Mouse (Mus musculus) E14TG2a.4 (cell line): Measurements from ENCODE around the gene Abhd14b.
A peak's percentile ranks its signal among the peaks of the same experiment; 100 is the strongest.

Experiments
- H3K27me3 ChIP-seq: 2 replicates; pipeline ENCODE4 v1.6.1; 2014; ENCODE audit warnings: low read length, control low read depth; ENCODE audit not compliant: insufficient read depth
- H3K36me3 ChIP-seq: 2 replicates; pipeline ENCODE4 v1.6.1; 2014; ENCODE audit warnings: low read length, control low read depth; ENCODE audit not compliant: insufficient read depth
- H3K4me1 ChIP-seq: replicated peaks from 2 replicates; pipeline ENCODE4 v1.6.1; 2014; ENCODE audit warnings: low read depth, low read length, control low read depth
- H3K4me3 ChIP-seq: replicated peaks from 2 replicates; pipeline ENCODE4 v1.5.1; 2014; ENCODE audit warnings: mild to moderate bottlenecking, low read length
- H3K9me3 ChIP-seq: 2 replicates; pipeline ENCODE4 v1.6.1; 2014; ENCODE audit warnings: low read length, control low read depth
- CTCF ChIP-seq: conservative IDR thresholded peaks from 2 replicates; pipeline ENCODE4 v1.5.1; 2014; ENCODE audit warnings: low read length
- NANOG ChIP-seq: IDR thresholded peaks from 2 replicates; pipeline ENCODE4 v1.6.1; 2014; ENCODE audit warnings: borderline replicate concordance, low read length, mixed read lengths
- POU5F1 ChIP-seq: IDR thresholded peaks from 2 replicates; pipeline ENCODE4 v1.6.1; 2014; ENCODE audit warnings: low read length, borderline replicate concordance

The Abhd14b gene

GRCm38 (mm10) chr9:106420608-106421007 is 26.7 kb upstream of the Abhd14b start:
- Histone ChIP-seq H3K9me3 (no peaks in the 10 kb centered on the region), H3K27me3 (peaks cover 15% of the 10 kb centered on the region), H3K4me3 (no peak overlapping the region), H3K36me3 (no peaks in the 10 kb centered on the region), H3K4me1 (peaks cover 58% of the 10 kb centered on the region)
- TF ChIP-seq CTCF (no peak), POU5F1 (no peak), NANOG (no peak)

GRCm38 (mm10) chr9:106421033-106421864 is 26.0 kb upstream of the Abhd14b start:
- Histone ChIP-seq H3K36me3 (no peaks in the 10 kb centered on the region), H3K27me3 (peaks cover 15% of the 10 kb centered on the region), H3K4me1 (peaks cover 59% of the 10 kb centered on the region), H3K4me3 (0 out of 2 replicates have a peak overlapping the region, but pooled peaks have one; percentile 41), H3K9me3 (no peaks in the 10 kb centered on the region)
- no peak for TF ChIP-seq NANOG

GRCm38 (mm10) chr9:106421865-106422160 is 25.4 kb upstream of the Abhd14b start:
- no peaks in the 10 kb centered on the region for H3K9me3 ChIP-seq
- no peaks in the 10 kb centered on the region for H3K36me3 ChIP-seq
- TF ChIP-seq NANOG (no peak), CTCF (peak; percentile 59), POU5F1 (no peak)
- H3K27me3 ChIP-seq, result peaks cover 15% of the 10 kb centered on the region
- peaks cover 59% of the 10 kb centered on the region for H3K4me1 ChIP-seq
- H3K4me3 ChIP-seq, result no peak overlapping the region

- Histone ChIP-seq H3K27me3 (no peaks in the 10 kb centered on the region), H3K4me3 (peak overlapping the region; percentile 96), H3K9me3 (no peaks in the 10 kb centered on the region), H3K4me1 (peaks cover 39% of the 10 kb centered on the region), H3K36me3 (peaks cover 37% of the 10 kb centered on the region)
- no peak for TF ChIP-seq CTCF
- TF ChIP-seq POU5F1, result no peak
- no peak for TF ChIP-seq NANOG
Measured at GRCm38 (mm10) chr9:106428719-106429220, 18.5 kb upstream of the Abhd14b start.

GRCm38 (mm10) chr9:106429221-106430014 is 17.8 kb upstream of the Abhd14b start, which contains the start of gene Rpl29:
TSS of gene Rpl29 (plus strand) at chr9:106429454.
- peaks cover 40% of the 10 kb centered on the region for H3K4me1 ChIP-seq
- peak within 1 kb of the TSS; percentile 96 for H3K4me3 ChIP-seq
- TF ChIP-seq CTCF (no peak), POU5F1 (no peak), NANOG (no peak)
- peaks cover 44% of the 10 kb centered on the region for H3K36me3 ChIP-seq
- no peaks in the 10 kb centered on the region for H3K9me3 ChIP-seq
- no peaks in the 10 kb centered on the region for H3K27me3 ChIP-seq

GRCm38 (mm10) chr9:106430015-106430264 is 17.3 kb upstream of the Abhd14b start:
- TF ChIP-seq CTCF, result no peak
- TF ChIP-seq POU5F1, result no peak
- no peak for TF ChIP-seq NANOG
- peak overlapping the region; percentile 96 for H3K4me3 ChIP-seq
- H3K27me3 ChIP-seq, result no peaks in the 10 kb centered on the region
- H3K9me3 ChIP-seq, result no peaks in the 10 kb centered on the region
- peaks cover 40% of the 10 kb centered on the region for H3K4me1 ChIP-seq
- peaks cover 49% of the 10 kb centered on the region for H3K36me3 ChIP-seq

GRCm38 (mm10) chr9:106433389-106433788 is 13.9 kb upstream of the Abhd14b start:
- Histone ChIP-seq H3K4me1 (peaks cover 65% of the 10 kb centered on the region), H3K27me3 (no peaks in the 10 kb centered on the region), H3K4me3 (no peak overlapping the region), H3K9me3 (no peaks in the 10 kb centered on the region), H3K36me3 (peaks cover 66% of the 10 kb centered on the region)
- TF ChIP-seq POU5F1 (no peak), NANOG (no peak), CTCF (no peak)

- Histone ChIP-seq H3K36me3 (peaks cover 60% of the 10 kb centered on the region), H3K4me3 (peak overlapping the region; percentile 80; the same call in 1 of the 2 replicates), H3K4me1 (peaks cover 65% of the 10 kb centered on the region), H3K9me3 (no peaks in the 10 kb centered on the region), H3K27me3 (peaks cover 6% of the 10 kb centered on the region)
- TF ChIP-seq POU5F1, result no peak
Measured at GRCm38 (mm10) chr9:106436566-106436965, 10.7 kb upstream of the Abhd14b start.

GRCm38 (mm10) chr9:106442680-106443079 is 4.6 kb upstream of the Abhd14b start:
- no peak overlapping the region for H3K4me3 ChIP-seq
- no peaks in the 10 kb centered on the region for H3K9me3 ChIP-seq
- TF ChIP-seq CTCF, result no peak
- TF ChIP-seq POU5F1, result no peak
- no peak for TF ChIP-seq NANOG
- H3K27me3 ChIP-seq, result peaks cover 6% of the 10 kb centered on the region
- H3K36me3 ChIP-seq, result peaks cover 31% of the 10 kb centered on the region
- H3K4me1 ChIP-seq, result peaks cover 31% of the 10 kb centered on the region
